Mouse (Mus musculus) adrenal gland, adult 10 weeks (tissue): Measurements from ENCODE around the gene Aven. TPM values are rescaled to one million over a fixed set of nuclear protein-coding genes. Genes with fewer than 3 reads are reported as not detected.

Experiments
- polyA plus RNA-seq: library from polyadenylated mRNA; stranded (reverse); fragments of 350-450 nt; fragmentation: Illumina TruSeq; extraction: RNeasy Lipid Tissue Mini Kit (QIAGEN cat#74804); gene quantifications from one replicate; pipeline ENCODE4 v1.2.3, GENCODE M21; 2014; ENCODE audit warnings: low read depth, low replicate concordance

Aven gene
- polyA plus RNA-seq: 7.1 TPM

DNA sequence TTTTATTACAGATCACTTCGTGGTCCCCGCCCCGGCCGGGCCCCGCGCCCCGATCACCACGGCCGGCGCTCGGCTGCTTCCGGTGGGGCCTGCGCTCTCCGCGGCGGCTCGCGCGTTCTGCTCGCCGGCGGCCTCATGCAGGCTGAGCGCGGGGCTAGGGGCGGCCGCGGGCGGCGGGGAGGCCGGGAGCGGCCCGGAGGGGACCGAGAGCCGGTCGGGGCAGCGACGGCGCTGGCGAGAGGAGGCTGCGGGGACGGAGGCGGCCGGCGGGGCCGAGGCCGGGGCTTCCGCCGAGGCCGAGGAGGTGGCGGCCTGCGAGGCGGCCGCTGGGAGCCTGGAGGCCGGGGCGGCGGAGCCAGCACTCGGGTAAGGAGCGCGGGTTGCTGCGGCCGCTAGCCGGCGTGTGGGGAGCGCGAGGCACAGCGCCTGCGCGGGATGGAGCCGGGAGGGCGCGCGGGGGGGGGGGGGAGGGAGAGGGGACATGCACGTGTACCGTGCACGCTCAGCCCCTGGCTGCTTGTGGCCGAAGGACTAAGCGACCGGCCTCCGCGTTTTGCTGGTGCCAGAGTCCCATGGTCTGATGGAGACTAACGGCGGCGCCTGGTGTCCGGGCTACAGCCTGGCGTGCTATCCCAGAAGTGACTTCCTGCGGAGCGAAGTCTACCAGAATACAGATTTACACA is at the start of gene Aven:
Gene Aven (plus strand): TSS at position 109 of the 683 bp plus-strand sequence.

DNA sequence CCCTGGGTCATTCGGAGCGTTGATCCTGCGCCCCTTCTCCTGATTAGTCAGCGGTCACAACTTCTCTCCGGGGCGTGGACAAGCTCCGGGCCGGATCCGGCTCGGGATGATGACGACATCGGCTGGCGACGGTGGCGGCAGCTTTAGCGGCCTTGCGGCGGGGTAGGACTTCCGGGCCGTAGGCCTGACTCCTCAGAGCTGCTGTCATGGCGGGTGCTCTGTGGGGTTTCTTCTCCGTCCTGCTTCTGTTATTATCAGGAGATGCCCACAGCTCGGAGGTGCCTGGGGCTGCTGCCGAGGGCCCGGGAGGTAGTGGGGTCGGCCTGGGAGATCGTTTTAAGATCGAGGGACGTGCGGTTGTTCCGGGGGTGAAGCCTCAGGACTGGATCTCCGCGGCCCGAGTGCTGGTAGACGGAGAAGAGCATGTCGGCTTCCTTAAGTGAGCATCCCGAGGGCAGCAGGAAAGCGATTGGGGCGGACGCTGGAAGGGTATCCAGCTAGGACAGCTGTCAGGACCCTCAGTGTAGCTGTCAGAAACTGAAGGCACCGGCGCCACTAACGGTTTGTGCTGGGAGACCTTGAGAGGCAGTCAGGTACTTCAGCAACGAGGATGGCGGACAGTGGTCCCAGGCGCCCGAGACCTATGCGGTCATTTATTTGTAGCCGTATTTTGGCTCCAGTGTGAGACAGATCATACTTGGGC is 37.8 kb upstream of the Aven start, which contains the start of gene Emc7:
Gene Emc7 (plus strand): TSS at position 136 of the 703 bp plus-strand sequence.

GRCm38 (mm10) chr2:112480669-112481068 is 12.1 kb upstream of the Aven start, which contains the start of gene Chrm5:
Gene Chrm5 (minus strand): TSS chr2:112480769.

Other genes starting within 250 kb of the Aven start
- gene Nutm1, start 233.7 kb upstream of the Aven start, polyA plus RNA-seq: not detected
- 59.7 TPM for gene Nop10, start 231.0 kb upstream of the Aven start, polyA plus RNA-seq
- gene Slc12a6, start 227.1 kb upstream of the Aven start, polyA plus RNA-seq: 55.3 TPM
- gene Gm21985, start 226.7 kb upstream of the Aven start, polyA plus RNA-seq: 4.4 TPM
- 100.0 TPM for gene Emc4, start 124.9 kb upstream of the Aven start, polyA plus RNA-seq
- gene Katnbl1, start 113.8 kb upstream of the Aven start, polyA plus RNA-seq: 55.7 TPM
- gene Emc7, start 38.0 kb upstream of the Aven start, polyA plus RNA-seq: 97.9 TPM
- not detected for gene Chrm5, start 12.2 kb upstream of the Aven start, polyA plus RNA-seq